Mouse (Mus musculus): ENCODE results near the gene Tenm4. TPM values are rescaled to one million over a fixed set of nuclear protein-coding genes. Genes with fewer than 3 reads are reported as not detected.

Tenm4 gene
- polyA plus RNA-seq, 1 experiment from 2014 or later, result 51.6 TPM

DNA sequence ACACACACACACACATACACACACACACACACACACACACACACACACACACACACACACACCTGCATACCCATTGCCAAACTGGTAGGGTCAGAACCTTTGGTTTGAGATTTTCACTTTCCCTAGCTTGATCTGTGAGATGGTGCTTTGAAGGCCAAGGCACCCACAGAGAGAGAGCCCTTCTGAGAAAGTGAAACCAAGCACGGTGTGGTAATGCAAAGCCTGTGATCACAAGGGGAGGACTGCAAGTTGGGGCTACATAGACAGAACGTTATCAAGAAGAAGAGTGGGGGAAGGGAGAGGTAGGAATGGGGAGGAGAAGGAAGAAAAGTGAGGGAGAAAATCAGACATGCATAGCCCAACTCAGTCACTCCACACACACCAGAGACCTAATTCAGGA, 285.6 kb downstream of the Tenm4 start:
- H3K36me3 ChIP-seq, result no peaks in the 10 kb centered on the region
- no peaks in the 10 kb centered on the region for H3K9me3 ChIP-seq (replicated peaks)
- H3K4me1 ChIP-seq, result 0 out of 2 replicates have a peak, but pooled peaks cover 5% of the 10 kb centered on the region
- WGBS, result 72% methylated on average over 2 of the region's 2 CpGs
- no peak overlapping the region for H3K27ac ChIP-seq (replicated peaks)
- ATAC-seq (ENCODE audit: insufficient number of reproducible peaks, low FRiP score, low TSS enrichment, low read depth), result no peak
- H3K27me3 ChIP-seq, result no peaks in the 10 kb centered on the region
- H3K4me2 ChIP-seq (replicated peaks), result no peak overlapping the region
- H3K9ac ChIP-seq, result no peak overlapping the region
- H3K4me3 ChIP-seq (replicated peaks), result no peak overlapping the region

- Histone ChIP-seq H3K36me3 (no peaks in the 10 kb centered on the region), H3K9me3 (replicated peaks) (no peaks in the 10 kb centered on the region), H3K4me1 (0 out of 2 replicates have a peak, but pooled peaks cover 5% of the 10 kb centered on the region), H3K4me3 (replicated peaks) (no peak overlapping the region), H3K27me3 (no peaks in the 10 kb centered on the region), H3K27ac (replicated peaks) (no peak overlapping the region), H3K4me2 (replicated peaks) (no peak overlapping the region), H3K9ac (no peak overlapping the region)
- ATAC-seq (ENCODE audit: insufficient number of reproducible peaks, low FRiP score, low TSS enrichment, low read depth), result no peak
- 60% methylated on average over 2 of the region's 2 CpGs for WGBS
Observed at GRCm38 (mm10) chr7:96457891-96458290, 286.8 kb downstream of the Tenm4 start.

DNA sequence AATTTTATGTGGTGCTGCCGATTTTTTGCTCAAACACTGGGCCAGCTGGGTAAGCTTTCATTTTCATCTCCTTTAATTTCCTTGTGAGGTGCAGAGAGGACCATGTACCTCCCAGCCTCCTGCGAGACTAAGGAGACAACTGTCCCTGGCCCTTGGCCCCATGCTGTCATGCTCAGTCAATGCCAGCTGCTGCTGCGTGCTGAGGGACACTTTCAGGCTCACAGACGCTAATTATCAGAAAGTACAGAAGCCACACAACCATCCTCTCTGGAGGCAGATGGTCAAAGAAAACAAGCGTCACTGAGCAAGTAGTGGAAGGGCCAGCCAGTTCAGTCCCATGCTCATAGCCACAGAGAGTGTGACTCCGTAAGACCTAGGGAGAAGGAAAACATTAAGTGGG, 287.9 kb downstream of the Tenm4 start:
- Histone ChIP-seq H3K36me3 (no peaks in the 10 kb centered on the region), H3K4me2 (replicated peaks) (no peak overlapping the region), H3K27ac (replicated peaks) (no peak overlapping the region), H3K27me3 (no peaks in the 10 kb centered on the region), H3K9me3 (replicated peaks) (no peaks in the 10 kb centered on the region), H3K4me1 (0 out of 2 replicates have a peak, but pooled peaks cover 5% of the 10 kb centered on the region), H3K4me3 (replicated peaks) (no peak overlapping the region), H3K9ac (no peak overlapping the region)
- no peak for ATAC-seq (ENCODE audit: insufficient number of reproducible peaks, low FRiP score, low TSS enrichment, low read depth)
- 76% methylated on average over 6 of the region's 6 CpGs for WGBS

DNA sequence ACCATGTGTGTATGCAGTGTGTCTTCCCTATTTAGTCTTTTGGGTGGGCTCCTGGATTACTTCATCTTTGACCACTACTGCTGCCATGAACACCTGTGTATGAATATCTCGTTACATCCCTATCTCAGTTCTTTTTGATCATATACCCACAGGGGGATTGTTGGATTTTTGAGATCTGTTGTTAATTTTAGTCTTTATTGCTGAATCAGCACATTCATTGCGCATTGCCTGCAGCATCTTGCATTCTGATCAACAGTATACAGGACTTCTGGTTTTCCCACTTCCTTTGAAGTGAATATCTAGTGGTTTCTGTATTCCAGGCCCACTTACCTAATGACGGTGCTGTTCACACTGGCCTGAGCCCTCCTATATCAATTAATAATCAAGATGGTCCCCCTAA, 295.7 kb downstream of the Tenm4 start:
- no peak overlapping the region for H3K9ac ChIP-seq
- no peak for ATAC-seq (ENCODE audit: insufficient number of reproducible peaks, low FRiP score, low TSS enrichment, low read depth)
- H3K36me3 ChIP-seq, result no peaks in the 10 kb centered on the region
- 57% methylated on average over 3 of the region's 3 CpGs for WGBS
- H3K4me2 ChIP-seq (replicated peaks), result no peak overlapping the region
- H3K9me3 ChIP-seq (replicated peaks), result no peaks in the 10 kb centered on the region
- H3K27ac ChIP-seq (replicated peaks), result no peak overlapping the region
- H3K27me3 ChIP-seq, result no peaks in the 10 kb centered on the region
- H3K4me3 ChIP-seq (replicated peaks), result no peak overlapping the region
- H3K4me1 ChIP-seq, result no peaks in the 10 kb centered on the region

DNA sequence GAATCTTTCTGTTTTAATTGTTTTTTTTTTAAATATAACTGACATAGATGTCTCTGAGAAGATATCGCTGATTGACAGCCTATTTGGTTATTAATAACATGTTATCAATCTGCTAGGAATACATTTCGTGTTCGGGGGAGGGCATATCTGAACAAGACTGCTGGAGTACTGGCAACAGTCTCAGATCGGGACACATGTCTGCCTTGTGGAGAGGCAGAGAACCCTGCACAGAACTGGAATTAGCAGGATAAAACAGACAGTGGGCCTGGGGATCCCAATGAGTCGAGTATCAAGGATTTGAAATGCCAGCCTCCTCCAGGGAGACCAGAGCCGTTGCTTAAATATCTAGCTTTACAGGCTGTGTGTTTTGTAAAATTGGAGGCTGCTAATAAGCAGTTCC, 299.8 kb downstream of the Tenm4 start:
- WGBS, result 66% methylated on average over 6 of the region's 6 CpGs

DNA sequence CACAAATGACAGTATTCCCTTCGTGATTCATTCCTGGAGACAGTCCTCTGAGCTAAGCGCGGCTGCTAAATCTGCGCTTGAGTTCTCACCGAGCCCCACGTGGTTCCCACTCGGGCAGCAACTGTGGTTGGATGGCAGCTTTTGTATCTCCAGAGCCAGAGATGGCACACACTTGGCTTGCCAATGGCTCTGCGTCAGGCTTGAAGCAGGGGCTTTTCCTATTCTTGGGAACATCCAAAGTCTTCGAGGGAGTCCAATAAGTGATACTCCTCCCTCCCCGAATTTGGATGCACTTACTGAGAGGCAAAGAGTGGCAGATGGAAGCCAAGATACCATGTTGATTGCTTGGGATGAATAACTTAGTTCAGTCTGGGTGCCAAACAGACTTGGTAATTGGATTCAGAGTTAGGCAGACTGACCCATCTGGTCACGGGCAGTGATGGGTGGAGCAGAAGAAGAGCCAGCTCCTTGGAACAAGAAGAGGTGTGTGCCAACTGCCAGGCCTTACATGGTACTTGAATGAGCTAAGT, 303.6 kb downstream of the Tenm4 start:
- no peak for ATAC-seq (ENCODE audit: insufficient number of reproducible peaks, low FRiP score, low TSS enrichment, low read depth)
- Histone ChIP-seq H3K9me3 (replicated peaks) (no peaks in the 10 kb centered on the region), H3K27ac (replicated peaks) (no peak overlapping the region), H3K27me3 (no peaks in the 10 kb centered on the region), H3K36me3 (no peaks in the 10 kb centered on the region), H3K9ac (no peak overlapping the region), H3K4me3 (replicated peaks) (no peak overlapping the region), H3K4me2 (replicated peaks) (no peak overlapping the region), H3K4me1 (no peaks in the 10 kb centered on the region)
- 69% methylated on average over 11 of the region's 11 CpGs for WGBS

More for the DNA sequence above, 299.8 kb downstream of the Tenm4 start:
- no peaks in the 10 kb centered on the region for H3K27me3 ChIP-seq
- H3K27ac ChIP-seq (replicated peaks), result no peak overlapping the region
- ATAC-seq (ENCODE audit: insufficient number of reproducible peaks, low FRiP score, low TSS enrichment, low read depth), result no peak
- no peak overlapping the region for H3K4me2 ChIP-seq (replicated peaks)
- no peak overlapping the region for H3K4me3 ChIP-seq (replicated peaks)
- H3K9me3 ChIP-seq (replicated peaks), result no peaks in the 10 kb centered on the region
- no peaks in the 10 kb centered on the region for H3K36me3 ChIP-seq
- no peaks in the 10 kb centered on the region for H3K4me1 ChIP-seq
- no peak overlapping the region for H3K9ac ChIP-seq

DNA sequence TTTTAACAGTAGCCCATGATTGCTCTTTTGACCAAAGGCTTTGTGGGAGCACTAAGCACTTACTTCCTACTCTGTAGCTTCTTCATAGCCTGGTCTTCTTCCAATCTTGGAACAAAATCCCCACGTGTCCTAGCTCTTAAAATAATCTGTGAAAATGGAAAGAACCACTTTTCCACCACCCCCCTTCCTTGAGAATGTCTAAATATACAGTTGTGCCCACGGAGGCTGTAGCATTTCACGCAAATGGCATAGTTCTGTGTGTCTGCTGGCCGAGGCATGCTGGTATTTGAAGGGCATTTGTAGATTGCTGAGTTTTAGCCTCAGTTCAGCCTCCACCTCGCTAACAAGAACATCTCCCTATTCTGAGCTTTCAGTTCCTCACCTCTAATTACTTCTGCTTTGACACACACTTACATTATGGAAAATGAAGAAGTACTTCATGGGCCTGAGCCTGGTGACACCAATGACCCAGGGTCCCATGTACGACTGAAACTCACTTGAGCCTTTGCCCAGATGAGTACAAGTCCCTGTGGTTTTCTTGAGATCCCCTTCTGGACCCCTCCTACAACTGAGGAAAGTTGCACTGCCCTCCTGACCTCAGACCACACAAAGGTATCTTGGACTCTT, 306.1 kb downstream of the Tenm4 start:
- Histone ChIP-seq H3K27ac (replicated peaks) (no peak overlapping the region), H3K9ac (no peak overlapping the region), H3K4me3 (replicated peaks) (no peak overlapping the region), H3K9me3 (replicated peaks) (no peaks in the 10 kb centered on the region), H3K36me3 (no peaks in the 10 kb centered on the region), H3K27me3 (no peaks in the 10 kb centered on the region), H3K4me2 (replicated peaks) (no peak overlapping the region), H3K4me1 (no peaks in the 10 kb centered on the region)
- no peak for ATAC-seq (ENCODE audit: insufficient number of reproducible peaks, low FRiP score, low TSS enrichment, low read depth)
- WGBS, result 84% methylated on average over 6 of the region's 6 CpGs

GRCm38 (mm10) chr7:96479139-96479538, 308.1 kb downstream of the Tenm4 start:
- no peak overlapping the region for H3K27ac ChIP-seq (replicated peaks)
- no peaks in the 10 kb centered on the region for H3K27me3 ChIP-seq
- ATAC-seq (ENCODE audit: insufficient number of reproducible peaks, low FRiP score, low TSS enrichment, low read depth), result no peak
- no peak overlapping the region for H3K4me3 ChIP-seq (replicated peaks)
- H3K4me2 ChIP-seq (replicated peaks), result no peak overlapping the region
- no peaks in the 10 kb centered on the region for H3K9me3 ChIP-seq (replicated peaks)
- H3K9ac ChIP-seq, result no peak overlapping the region
- H3K4me1 ChIP-seq, result peaks cover 12% of the 10 kb centered on the region
- H3K36me3 ChIP-seq, result no peaks in the 10 kb centered on the region
- WGBS, result 68% methylated on average over 6 of the region's 6 CpGs

DNA sequence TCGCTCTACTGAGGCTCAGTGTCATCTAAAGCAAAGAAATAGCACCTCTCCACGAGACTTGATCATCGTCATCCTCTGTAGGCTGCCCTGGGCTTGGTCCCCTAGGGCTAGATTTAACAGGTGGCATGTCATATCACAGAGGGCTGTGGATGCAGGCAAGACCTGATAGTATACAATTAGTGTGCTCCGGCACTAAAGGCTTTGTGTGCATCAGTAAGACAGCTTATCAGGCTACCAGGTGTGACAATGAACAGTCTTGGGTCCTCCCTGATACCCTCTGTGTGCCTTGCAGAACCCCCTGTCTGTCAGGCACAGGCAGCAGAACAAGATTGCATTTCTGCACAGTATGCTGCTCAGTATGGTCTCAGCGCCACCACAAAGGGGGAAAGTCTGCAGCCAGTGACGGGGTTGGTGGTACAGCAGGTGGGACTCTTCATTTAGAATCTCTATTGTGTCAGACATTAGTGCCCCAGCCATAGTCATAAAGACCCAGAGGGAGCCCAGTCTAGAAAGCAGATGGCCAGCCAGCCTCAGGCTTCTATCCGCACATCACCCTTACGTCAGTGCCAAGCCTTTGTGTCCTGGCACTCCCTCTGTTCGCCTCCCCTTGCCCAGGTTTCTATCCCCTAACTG, 309.4 kb downstream of the Tenm4 start:
- 84% methylated on average over 9 of the region's 9 CpGs for WGBS

GRCm38 (mm10) chr7:96482953-96483352, 311.9 kb downstream of the Tenm4 start:
- no peak for ATAC-seq (ENCODE audit: insufficient number of reproducible peaks, low FRiP score, low TSS enrichment, low read depth)
- Histone ChIP-seq H3K27me3 (no peaks in the 10 kb centered on the region), H3K27ac (replicated peaks) (peak overlapping the region; percentile 74), H3K4me2 (replicated peaks) (no peak overlapping the region), H3K9me3 (replicated peaks) (no peaks in the 10 kb centered on the region), H3K4me3 (replicated peaks) (no peak overlapping the region), H3K36me3 (no peaks in the 10 kb centered on the region), H3K4me1 (peaks cover 14% of the 10 kb centered on the region), H3K9ac (no peak overlapping the region)
- WGBS, result 67% methylated on average over 8 of the region's 8 CpGs

More for the DNA sequence above, 309.4 kb downstream of the Tenm4 start:
- Histone ChIP-seq H3K36me3 (no peaks in the 10 kb centered on the region), H3K9me3 (replicated peaks) (no peaks in the 10 kb centered on the region), H3K27ac (replicated peaks) (no peak overlapping the region), H3K27me3 (no peaks in the 10 kb centered on the region), H3K9ac (no peak overlapping the region), H3K4me3 (replicated peaks) (no peak overlapping the region), H3K4me2 (replicated peaks) (no peak overlapping the region), H3K4me1 (peaks cover 14% of the 10 kb centered on the region)
- no peak for ATAC-seq (ENCODE audit: insufficient number of reproducible peaks, low FRiP score, low TSS enrichment, low read depth)

- peak; percentile 77 for ATAC-seq (ENCODE audit: insufficient number of reproducible peaks, low FRiP score, low TSS enrichment, low read depth)
- Histone ChIP-seq H3K4me1 (peaks cover 14% of the 10 kb centered on the region), H3K27ac (replicated peaks) (peak overlapping the region; percentile 74), H3K9me3 (replicated peaks) (no peaks in the 10 kb centered on the region), H3K4me3 (replicated peaks) (no peak overlapping the region), H3K36me3 (no peaks in the 10 kb centered on the region), H3K27me3 (no peaks in the 10 kb centered on the region), H3K9ac (no peak overlapping the region), H3K4me2 (replicated peaks) (no peak overlapping the region)
- WGBS, result 38% methylated on average over 1 of the region's 1 CpGs
Observed at GRCm38 (mm10) chr7:96484006-96484581, 313.0 kb downstream of the Tenm4 start.

Measured in embryonic facial prominence, embryonic 15.5 days (tissue).